Mouse (Mus musculus) CD4-positive helper T cell, adult 2 months (primary cell): ENCODE measurements around the gene Brdt.

Experiments used
- DNase-seq: peaks from one replicate; pipeline ENCODE4 v3.0.0-alpha.2; 2012; ENCODE audit warnings: low read depth, missing footprints, low spot score

The Brdt gene

DNA sequence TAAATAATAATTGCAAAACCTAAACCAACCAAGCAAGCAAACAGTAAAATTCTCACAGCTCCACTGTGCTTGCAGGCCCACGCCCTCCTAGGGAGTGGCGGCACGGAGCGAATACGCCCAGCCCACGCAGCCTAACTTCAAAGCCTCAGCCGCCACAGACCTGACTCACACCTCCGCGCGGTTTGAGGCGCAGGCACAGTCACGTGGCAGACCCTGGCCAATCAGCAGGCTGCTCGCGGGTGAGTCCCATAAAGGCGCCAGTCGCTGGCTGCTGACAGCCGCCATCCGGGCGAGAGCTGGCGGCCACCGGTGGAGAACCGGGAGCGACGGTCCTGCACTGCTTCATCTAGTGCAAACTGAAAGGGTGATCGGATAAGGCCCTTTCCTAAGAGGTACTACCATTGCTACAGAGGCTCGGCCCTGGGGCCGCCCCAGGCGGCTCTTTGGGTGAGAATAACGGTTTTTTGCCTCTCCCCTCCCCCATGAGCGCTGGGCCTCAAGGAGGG, at the start of gene Brdt:
Brdt (plus strand) TSS at position 244 of the 506 bp plus-strand sequence.
- no peak for DNase-seq

GRCm38 (mm10) chr5:107282561-107283307, 48.2 kb upstream of the Brdt start:
- DNase-seq: peak; percentile 45

DNA sequence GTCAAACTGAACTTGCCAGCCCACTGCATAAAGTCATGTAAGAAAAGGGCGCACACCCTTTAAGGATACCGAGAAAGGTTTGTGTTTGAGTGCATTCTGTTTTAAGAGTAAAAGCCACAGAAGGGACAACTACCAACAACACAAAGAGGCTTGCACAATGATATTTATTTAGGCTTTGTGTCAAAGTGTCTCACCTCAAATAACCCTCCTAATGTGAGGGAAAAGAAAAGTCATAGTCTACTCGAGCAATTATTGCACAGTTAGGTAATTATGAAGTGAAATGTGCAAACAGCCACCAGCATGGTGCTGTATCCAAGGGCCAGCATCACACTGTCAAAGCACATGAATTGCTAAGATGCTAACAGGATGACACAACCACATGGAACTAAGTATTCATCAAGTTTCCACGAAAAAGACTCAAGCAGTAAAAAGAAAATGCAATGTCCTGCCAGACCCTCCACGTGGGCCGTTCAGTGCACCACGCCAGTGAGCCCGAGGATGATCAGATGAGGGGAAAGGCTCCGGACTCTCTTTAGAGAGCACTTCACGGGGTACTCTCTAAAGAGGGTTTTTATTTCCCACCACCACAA, 46.9 kb upstream of the Brdt start:
- DNase-seq: peak; percentile 36

- DNase-seq: peak; percentile 61
Observed at GRCm38 (mm10) chr5:107285563-107285962, 45.4 kb upstream of the Brdt start.

DNA sequence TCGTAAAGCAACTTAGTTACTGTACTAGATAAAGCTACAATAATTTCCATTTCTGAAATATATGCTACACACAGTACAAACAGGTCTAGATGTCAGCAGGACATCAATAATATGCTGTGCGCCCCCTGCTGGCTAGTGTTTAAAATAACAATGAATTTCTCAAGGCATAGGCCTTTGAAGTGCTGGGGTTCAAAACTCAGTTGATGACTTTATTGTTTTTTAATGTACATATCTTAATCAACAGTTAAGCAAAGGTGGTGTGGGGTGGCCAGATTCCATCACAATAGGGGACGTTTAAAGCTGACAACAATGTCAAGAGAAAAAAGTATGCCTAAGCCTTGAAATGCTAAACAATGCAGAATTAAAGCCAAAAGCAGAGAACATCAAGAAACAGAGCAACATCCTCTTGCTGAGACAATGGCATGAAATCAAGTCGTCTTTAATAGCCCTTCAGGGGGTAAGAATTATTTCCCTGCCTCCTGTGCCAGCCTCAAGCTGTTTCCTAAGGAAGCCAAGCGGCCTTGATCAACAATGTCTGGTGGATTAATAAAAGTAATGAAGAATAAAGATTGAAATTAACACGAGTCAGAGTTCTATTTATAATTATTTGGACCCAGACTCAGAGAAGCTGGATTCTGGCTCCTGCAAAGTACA, 43.6 kb upstream of the Brdt start:
- peak; percentile 83 for DNase-seq

DNA sequence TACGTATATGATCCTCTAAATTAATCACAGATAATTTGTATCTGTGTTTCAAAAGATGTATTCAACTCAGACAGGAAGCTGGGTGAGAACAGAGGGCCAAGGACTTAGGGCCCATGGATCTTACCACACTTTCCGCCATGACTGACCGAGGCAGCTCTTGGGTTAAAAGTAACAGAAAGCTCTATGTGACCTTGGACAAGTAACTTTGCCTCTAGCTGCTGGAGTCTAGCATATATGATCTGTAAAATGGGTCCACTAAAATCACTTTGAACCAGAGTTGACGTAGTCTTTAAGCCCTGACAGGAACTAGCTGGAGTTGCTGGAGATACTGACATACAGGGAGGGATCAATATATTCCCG, 43.1 kb upstream of the Brdt start:
- DNase-seq: peak; percentile 32

DNA sequence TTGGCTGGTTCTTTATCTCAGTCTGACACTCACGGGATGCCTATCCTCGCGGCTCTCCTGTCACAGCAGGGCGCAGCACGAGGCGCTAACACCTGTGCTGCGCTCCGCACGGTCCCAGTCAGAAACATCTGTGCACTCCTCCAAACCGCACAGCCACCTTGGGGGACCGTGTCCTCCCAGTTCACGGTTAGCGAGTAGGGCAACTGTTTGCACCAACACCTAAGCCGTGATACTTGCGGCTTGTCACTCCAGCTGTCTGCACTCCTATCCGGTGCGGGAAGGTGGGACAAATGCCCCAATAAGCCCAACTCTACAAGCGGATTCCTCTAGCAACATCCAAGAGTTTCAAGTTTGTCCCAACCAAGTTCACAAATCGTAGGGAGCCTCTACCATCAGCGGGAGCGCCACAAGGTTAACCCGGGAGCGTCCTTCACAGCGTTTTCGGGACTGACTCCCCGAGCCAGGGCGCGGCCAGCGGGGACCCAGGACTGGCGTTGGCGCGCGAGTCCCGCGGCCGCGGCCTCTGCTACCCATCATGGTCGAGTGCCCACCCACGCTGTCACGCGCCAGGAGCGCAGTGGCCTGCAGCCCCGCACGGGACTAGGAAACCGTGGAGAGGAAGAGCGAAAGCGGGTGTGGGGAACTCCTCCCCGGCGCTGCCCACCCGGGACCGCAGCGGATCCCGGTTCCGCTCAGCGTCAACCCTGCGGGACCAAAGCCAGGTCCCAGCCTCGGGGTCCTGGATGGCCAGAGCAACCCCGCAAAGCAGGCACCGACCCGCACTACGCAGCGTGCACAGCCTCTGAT, 42.3 kb upstream of the Brdt start:
- peak; percentile 66 for DNase-seq

DNA sequence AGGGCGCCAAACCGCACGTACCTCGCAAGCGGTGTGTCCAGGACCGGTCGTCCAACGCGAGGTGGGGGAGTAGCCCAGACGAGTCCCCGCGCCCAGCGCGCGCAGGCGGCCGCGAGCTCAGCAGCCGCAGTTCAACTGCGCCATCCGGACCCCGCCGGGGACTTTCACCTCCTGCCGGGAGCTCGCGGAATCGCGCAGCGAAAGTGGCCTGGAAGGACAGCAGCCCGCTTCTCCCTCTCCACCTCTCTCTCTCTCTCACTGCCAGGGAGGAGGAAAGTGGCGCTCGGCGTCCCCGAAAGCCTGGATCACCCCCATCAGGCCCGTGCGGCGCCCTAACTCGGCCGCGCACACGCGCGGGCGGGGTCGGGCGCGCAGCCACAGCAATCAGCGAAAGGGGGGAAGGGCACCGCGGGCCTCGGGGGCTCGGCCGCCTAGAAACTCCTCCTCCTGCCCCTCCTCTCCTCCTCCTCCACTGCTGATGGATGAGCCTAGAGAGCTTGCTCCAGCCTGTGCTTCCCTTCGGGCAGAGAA, 41.7 kb upstream of the Brdt start, which contains the start of gene Tgfbr3:
Tgfbr3 (minus strand) TSS at position 396 of the 531 bp plus-strand sequence.
- peak; percentile 84 for DNase-seq

DNA sequence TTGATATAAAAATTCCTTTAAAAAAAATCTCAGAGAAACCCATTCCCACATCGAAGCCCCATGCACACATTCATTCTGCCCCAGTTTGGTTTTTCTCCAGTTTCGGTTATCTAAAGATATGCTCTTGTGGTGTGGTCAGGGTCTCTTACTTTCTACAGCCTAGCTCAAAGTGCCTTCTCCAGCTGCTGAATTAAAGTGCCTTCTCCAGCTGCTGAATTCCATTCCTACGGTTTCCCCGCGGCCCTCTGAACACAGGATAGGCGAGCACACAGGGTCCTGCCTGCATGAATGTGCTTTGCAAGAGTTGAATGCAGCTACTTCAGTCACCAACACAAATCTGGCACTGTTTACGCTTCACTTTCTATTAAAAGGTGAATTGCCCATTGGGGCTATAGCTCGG, 41.0 kb upstream of the Brdt start:
- no peak for DNase-seq

DNA sequence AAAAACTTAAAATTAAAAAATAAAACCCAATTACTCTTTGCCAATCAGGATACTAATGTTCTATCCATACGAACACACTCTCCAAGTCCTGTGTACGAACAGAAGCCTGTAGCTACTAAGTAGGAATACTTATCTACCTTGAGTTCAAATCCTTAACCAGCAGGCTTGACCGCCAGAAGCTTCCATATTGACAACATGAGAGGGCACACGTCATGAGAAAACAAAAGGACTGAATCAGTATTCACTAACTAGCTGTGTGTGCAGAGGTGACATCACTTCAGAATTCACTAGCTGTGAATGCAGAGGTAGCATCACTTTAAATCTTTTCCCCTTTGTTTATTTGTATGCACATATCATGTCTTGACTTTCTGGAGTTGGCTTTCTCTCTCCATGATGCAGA, 36.9 kb upstream of the Brdt start:
- DNase-seq: no peak

DNA sequence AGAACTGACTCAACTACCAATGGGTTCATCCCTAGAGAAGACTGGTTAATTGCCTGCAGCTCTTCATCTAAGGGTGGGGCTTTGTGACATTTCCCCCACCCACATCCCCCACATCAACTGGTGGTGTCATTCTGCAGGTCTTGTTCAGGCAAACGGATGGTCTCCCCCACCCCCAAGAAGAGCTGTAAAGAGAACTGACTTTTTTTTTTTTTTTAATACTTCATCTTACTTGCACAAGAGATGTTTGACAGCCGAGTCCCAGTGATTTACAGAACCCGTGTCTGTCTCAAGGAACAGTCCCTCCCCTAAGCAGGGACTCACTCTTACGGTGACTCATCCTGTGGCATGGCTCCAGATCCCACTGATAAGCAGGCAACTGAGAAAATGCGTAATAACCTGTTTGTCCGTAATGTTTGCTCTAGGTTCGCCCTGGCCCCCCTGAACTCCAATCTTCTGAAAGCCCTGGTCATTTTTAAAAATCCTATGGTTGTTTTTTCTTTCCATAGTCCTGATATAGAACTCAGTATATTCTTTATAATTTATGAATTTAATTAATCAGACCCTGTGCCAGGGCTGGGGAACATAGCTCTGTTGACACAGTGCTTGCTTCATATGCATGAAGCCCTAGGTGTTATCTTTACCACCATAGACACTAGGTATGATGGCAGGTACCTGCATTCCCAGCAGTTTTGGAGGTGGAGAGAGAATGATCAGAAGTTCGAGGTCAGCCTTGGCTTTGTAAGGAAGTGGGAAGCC, 35.7 kb upstream of the Brdt start:
- peak; percentile 75 for DNase-seq

DNA sequence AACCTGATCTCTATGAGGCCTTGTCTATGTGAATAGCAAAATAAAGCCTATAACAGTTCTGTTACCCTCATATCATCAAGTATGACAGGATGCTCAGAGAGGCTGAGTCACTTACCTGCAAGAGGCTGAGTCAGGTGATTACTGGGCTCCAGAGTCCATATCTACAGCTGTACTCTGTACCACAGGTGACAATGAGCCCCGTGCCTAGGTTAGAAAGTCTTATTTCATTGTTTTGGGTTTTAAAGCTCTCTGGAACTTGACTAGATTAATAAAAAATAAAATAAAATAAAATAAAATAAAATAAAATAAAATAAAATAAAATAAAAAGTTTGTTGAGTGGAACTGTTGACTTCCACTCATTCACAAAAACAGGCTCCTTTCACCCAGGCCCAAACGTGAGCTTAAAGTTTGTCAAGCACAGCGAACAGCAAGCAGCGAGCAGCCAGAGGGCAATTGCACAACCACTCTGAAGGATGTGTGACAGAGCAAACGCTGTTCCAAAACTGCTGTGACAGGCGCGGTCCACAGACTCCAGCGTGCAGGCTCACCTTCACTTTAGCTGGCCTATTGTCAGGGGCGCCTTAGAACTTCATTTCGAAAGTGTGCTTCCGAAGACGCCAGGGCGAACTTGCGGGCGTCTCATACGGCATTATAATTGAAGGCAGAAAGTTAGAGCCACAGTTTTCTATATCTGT, 35.0 kb upstream of the Brdt start:
- no peak for DNase-seq

DNA sequence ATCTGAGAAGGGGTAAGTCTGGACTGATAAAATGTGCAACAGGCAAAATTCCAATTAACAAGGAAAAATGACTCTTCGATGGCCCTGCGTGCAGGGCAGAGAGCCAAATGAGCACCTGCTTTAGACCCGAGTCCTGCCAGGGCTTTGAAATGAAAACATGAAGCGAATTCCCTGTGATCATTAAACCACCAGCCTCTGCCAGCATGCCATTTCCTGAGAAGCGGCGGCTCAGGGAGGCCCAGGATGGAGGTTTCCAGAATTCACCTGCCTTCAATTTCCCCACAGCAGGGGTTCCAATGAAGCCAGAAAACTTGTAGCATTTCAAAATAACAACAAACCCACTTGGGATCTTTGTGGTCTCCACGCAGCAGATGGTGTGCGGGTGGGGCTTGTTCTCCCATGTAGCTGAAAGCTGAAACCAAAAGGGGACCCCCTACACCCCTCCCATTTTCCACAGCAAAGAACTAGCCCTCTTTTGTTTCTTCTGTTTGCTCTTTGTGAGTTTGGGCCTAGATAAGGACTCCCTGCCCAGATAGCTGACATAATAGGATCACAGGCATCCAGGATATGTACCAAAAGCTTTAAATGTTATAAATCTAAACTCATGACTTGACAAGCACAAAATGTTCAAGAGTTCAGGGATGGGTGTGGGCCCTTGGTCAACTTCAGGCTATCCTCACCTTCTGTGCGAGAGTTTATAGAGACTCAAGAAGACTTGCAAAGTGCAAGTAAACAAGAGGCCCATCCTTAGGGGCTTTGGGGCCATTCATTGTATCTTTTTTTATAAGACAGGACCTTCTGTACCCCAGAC, 34.2 kb upstream of the Brdt start:
- DNase-seq: no peak

GRCm38 (mm10) chr5:107298854-107299253, 32.1 kb upstream of the Brdt start:
- no peak for DNase-seq

- peak; percentile 54 for DNase-seq
Observed at GRCm38 (mm10) chr5:107303350-107303861, 27.6 kb upstream of the Brdt start.

- no peak for DNase-seq
Observed at GRCm38 (mm10) chr5:107304117-107304825, 26.7 kb upstream of the Brdt start.

DNA sequence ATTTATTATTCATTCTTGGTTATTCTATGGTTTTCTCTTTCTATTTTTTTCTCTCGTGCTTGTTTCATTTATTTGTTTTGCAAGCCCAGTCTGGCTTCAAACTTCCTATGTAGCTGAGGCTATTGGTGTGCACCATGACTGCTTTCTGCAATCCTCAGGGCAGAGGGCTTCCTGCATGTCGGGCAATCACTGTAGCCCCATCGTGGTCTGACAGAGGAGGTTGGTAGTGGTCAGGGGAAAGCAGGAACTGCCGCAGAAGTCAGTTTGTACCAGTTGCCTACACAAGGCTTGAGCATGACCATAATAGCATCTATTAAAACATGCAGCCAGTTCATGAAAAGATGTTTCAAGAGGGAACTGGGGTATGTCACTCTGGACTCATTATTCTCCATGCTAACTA, 23.5 kb upstream of the Brdt start:
- DNase-seq: no peak

GRCm38 (mm10) chr5:107317141-107317540, 13.8 kb upstream of the Brdt start:
- no peak for DNase-seq
